Mouse (Mus musculus) 3T3-L1 (cell line): ENCODE results near the gene Pik3r1.

Source experiments
- DNase-seq: peaks from one replicate; pipeline ENCODE4 v3.0.0-alpha.2; 2015; ENCODE audit warnings: low read depth, low spot score

The Pik3r1 gene

DNA sequence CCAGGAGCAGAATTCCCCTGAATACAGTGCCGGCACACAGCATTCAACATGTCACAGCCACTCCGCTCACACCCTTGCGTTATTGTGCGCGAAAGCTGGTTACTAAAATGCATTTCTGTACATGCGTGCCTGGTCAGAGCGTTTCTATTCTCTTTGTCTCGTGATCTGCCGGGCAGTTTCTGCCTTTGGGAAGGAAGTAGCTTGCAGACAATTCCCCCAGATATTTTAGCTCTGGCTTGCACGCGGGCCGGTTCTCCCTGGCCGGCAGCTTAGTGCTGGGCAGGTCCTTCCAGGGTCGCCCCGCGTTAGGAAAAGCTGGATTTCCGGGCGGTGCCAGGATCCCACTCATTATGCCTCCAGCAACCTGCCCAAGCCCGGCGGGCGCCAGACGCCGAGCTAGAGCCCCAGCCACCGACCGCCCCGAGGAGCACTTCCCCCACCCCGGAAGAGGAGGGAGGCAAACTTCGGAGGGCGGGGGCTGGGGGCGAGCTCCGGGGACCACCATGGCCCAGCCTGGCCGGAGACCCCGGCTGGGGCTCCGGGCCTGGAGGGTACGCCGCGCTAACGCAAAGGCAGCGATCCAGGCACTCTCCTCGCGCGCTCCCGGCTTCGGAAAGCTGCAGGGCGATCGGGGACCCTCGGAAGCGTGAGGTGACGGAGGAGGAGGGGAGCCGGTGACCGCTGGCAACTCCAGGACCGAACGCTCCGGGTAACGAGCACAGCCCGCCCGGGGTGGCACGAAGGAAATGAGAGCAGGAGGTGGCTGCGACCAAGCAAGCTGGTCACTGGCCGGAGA, 806 bp downstream of the Pik3r1 start:
- peak; percentile 55 for DNase-seq

DNA sequence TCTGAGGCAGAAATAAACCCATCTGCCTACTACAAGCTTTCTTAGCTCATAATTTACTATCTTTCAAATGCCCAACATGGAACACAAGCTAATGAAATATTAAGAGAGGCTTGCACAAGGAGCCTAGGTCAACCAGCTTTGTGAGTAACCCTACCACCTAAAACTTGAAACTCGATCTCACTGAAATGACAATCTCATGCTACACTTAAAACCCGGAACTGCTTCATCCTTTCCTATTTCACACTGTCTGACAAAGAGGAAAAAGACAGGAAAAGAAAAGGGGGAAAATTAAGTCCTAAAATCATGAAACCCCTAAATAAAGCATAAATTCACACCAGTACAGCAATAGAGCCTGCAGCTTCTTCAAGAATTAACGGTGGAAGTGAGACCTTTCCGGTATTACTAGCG, 1.4 kb downstream of the Pik3r1 start:
- DNase-seq = no peak

DNA sequence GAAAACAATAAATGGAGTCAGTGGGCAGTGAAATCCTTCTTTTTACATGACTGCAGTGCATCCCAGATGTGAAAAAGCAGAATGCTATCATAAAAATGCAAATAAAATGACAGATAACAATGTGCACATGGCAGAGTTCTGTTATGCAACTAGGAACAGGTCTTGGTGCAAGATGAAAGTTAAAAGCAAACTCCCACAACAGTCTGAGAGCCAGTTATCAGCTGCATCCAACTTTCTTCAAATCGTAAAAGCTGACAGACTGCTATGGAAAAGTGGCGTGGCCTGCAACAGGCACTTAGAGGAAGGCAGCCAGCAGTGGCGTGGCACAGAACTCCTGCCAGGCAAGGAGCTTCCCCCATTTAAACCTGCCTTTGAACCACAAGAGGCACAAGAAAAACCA, 2.0 kb downstream of the Pik3r1 start:
- DNase-seq = peak; percentile 29

DNA sequence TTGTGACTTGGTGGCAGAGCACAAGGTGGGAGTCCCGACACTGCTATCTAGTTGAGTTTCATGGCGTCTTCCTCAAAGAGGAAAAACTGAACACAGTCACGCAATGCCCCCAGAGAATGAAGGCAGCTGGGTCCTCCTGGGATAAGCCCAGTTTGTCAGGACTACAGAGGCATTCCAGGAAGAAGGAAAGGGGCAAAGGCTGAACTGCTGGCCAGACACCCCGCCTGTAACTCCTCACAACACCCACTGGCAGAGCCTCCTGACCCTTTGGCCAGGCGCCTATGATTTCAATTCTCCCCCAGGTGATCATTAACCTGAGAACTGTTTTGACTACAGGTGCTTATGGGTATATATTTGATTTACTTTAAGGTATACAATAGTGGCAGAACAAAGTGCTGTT, 3.9 kb downstream of the Pik3r1 start:
- no peak for DNase-seq

DNA sequence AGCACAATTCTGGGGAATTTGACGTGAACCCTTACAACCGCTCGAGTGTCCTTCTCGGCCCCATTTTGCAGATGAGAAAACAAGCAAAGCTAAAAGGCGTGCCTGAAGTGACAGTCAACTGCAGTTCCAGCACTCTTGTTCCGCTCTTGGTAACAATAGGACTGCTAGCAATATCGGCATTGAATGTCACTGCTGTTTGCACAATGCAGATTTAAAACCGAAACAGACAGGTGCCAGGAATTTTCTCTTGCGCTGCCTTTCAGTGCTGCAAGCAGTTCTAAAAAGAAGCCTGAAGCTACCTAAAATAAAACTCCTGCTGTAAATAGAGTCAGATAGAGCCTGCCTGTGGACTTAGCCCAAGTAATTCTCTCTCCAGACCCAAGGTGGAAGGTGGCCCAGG, 4.3 kb downstream of the Pik3r1 start:
- no peak for DNase-seq

DNA sequence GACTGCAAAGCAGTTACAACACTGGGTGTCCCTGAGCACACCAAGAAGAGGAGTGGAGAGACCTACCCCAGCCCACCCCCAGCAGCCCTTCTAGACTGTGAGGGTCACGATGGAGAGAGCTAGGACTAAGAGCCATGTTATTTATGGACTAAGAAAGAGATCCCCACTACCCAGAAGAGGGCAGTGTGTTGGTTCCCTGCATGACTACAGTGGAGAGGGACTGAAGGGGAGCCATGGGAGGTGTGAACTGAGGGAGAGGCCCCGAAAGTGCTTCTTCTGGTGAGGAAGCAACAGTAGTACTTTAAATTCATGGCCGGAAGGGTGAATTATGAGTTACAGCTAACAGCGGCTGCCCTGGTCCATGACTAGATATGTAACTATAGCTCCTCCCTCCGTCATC, 4.9 kb downstream of the Pik3r1 start:
- DNase-seq = no peak

DNA sequence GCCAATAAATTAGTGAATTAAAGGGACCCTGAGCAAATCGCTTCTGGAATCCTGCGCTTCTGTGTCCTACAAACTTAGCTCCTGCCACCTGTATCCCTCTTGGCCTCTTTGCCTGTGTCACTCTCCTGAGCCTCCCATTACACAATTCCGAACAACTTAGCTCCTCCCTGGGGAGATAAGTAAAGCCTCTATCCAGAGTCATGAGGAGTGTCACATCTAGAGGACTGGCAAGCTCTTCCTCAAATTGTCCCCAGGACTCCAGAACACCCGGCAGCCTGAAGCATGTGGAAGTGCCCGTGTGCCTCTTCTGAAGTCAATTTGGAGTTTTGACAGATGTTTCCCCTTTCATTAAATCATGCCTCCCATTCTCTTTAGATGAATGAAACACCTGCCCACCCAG, 6.4 kb downstream of the Pik3r1 start:
- no peak for DNase-seq

DNA sequence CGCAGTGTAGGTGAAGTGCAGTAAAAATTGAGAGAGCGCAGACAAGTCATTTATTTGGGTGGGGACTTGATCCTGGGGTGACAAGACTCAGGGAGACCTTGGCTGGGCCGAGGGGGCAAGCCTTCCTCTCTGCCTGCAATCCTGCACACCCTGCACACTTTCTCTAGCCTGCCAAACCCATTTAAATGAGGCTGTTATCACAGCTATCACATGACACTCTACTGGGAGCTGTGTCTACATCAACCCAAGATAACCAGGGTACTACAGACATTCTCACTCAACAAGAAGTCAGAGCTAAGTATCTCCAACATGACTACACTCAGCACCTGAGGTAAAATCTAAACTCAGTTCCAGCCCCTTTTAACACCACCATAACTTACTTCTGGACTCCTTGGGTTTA, 7.1 kb downstream of the Pik3r1 start:
- DNase-seq = no peak

DNA sequence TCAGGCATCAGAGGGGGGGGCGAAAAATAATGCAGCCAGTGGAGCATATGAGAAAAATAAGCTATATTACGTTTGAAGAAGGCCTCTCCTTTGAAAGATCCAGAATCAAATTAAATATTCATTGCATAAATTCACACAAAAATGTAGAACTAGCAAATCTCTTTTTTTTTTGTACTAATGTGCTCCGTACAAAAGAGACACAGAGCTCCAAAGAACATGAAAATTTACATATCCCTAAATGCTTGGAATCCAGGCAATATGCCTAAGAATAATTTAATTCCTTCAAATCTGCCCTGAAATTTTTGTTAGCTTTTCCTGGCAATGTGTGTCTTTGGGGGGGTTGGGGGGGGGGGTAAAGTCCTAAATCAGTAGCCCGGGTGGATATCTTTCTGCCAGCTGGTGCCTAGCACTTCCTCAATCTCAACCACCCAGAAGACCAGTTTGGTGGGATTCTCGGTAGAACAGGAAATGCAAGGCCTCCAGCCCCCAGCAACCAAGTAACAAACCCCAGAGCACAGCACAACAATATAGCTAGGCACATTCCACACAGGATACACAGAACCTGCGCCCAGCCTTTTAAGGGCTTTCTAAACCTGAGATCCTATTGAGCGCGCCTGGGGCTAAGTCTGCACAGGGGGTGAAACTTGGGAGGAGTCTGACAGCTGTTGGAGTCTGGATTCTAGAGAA, 7.9 kb downstream of the Pik3r1 start:
- DNase-seq = no peak

DNA sequence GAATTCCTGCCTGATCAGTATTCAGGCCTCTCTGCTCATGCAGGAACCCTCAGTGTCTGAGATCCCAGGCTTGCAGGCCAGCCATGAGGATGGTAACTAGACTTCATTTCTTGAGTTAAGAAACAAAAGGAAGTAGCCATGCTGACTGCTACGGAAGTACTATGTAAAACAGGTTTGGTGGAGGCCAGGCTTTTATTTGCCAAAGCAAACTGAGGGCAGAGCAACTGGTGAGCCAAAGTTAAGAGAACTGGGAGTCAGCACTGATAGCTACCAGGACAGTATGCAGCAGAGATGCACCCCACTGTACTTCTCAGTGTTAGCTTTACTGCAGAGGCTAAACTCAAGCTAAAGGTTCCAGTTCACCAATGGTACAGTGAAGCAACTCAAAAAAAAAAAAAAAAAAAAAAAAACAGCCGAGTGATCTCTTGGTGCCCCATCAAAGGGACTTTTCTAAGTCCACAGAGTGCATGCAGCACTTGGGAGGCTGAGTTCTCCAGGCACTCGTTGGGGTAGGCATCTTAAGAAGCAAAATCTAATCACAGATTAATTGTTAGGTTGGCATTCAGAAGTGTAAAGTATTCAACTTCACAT, 8.6 kb downstream of the Pik3r1 start:
- DNase-seq = no peak

DNA sequence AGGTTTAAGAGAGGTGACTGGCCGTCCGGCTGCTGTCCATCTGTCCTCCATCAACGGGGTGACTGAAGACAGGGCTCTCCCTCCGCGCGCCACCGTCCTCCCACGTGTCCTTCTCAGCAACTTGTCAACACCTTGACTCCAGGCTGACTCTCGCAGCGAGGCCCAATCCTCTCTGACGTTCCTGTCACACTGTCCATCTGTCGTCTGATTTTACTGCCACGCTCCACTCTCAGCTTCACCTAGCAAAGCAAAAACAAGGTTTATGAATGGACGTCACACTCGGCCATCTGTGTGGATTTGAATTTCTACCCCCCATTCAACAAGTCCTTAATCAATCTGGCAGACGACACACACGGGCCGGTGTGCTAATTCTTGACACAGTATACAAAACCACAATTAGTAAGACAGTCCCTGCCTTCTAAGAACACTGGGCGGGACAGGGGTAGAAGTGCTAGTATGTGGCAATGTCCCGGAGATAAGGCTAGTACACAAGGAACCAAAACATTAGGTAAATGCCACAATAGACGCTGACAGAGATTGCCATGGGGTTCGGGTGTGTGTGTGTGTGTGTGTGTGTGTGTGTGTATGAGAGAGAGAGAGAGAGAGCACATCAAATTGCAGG, 10.1 kb downstream of the Pik3r1 start:
- no peak for DNase-seq

DNA sequence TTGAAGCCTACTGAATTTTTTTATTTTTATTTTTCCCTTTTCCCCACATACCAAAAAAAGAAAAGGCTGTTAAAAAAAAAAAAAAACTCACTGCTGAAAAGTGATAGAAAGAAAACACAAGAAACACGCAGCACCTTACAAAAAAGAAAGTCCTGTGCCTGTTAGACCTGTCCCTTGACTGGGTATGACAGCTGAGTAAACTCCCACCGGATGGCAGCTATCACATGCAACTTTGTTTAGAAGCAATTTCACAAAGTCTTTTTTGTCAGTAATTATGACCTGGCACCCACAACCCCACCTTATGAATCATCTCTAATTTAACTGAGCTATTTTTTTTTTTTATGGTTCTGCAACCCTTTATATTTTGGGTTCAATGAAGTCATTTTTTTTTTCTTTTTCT, 12.8 kb downstream of the Pik3r1 start:
- no peak for DNase-seq

DNA sequence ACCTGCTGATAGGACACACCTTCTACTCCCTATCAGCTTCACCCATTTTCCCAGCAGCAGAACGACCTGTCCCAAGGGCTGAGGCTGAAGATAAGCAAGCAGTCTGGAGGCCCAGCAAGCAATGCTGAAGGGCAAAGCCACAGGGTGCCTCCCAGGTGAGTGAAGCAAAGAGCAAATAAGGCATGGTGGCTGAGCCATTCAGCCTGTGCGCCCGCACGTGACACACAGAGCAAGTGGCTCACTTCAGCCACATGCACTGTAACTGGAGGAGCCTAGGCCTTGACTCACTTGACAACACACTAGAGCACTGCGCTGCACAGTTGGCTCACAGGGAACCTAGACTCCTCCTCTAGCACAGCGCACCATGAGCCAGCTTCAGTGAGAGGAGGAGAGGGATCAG, 14.4 kb downstream of the Pik3r1 start:
- no peak for DNase-seq

DNA sequence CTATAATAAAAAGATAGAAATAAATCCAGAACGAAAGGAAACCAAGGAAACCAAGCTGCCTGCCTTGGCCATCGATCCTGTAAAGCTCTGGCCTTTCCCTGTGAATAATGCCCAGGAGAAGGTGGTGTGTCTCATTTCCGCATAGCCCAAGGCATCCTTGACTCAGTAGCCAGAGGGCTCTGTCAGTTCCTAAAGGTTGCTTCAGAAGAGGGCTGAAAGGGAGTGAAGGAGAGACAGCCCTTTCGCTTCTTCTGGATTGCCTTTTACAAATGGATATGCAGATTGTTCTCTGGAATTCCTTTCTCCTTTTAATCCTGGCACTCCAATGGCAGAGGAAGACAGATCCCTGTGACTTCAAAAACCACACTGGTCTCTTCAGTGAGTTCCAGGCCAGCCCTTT, 16.2 kb downstream of the Pik3r1 start:
- no peak for DNase-seq

DNA sequence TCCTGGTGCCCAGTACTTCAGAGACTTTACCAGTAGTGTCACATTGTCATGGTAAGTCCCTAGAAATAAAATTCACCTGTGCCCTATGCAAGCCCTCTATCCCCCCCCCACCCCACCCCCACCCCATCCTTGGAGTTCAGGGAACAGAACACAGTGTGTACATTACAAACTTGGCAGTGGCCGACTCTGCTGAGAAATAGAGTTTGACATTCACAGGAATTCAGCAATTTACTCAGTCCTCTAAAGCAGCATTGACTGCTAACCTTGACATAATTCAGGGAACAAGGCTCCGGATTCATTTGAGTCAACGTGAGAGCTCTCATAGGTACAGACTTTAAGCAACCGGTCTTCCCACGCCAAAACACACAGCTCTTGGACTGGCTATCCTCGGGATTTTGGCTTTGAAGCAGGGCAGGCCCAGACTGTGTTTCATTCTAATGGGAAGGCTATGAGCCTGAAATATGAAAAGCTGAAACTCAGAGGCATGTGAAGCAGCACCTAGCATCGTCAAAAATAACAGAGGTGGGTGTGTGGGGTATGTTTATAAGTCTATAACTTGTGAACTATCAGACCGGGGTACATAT, 21.9 kb downstream of the Pik3r1 start:
- no peak for DNase-seq

DNA sequence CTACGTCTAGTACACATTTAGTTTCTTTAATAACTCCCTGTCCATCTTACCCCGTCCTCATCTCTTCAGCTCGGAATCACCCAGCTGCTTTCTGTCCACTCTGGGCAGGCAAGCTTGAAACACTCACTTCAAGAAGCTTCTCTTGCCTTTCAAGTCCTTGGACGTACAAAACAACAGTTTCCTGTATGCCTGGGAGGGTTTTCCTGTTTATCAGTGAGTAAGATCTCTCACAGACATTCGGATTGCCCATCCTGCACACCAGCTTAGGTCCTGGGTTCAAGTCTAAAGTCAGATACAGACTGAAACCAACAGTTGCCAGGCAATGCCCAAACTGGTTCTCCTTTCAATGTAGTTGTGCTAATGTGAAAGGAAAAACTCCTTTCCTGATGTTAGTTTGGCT, 23.1 kb downstream of the Pik3r1 start:
- no peak for DNase-seq

DNA sequence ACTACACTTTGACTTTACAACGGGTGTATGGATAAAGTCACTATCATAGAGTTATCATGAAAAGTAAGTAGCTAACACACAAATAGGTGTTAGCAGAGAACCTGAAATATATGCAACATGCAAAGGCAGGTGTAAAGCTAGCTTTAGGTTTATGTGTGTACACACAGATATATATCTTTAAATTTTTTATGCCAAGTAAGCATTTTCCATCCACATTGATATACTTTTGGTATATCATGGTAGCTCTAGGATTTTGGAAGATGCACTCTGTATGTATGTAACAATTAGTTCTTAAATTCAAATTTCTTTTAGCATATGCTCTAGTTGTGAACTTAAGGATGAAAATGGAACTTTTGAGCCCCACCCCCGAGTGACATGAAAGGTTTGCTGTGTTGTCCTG, 24.0 kb downstream of the Pik3r1 start:
- no peak for DNase-seq

DNA sequence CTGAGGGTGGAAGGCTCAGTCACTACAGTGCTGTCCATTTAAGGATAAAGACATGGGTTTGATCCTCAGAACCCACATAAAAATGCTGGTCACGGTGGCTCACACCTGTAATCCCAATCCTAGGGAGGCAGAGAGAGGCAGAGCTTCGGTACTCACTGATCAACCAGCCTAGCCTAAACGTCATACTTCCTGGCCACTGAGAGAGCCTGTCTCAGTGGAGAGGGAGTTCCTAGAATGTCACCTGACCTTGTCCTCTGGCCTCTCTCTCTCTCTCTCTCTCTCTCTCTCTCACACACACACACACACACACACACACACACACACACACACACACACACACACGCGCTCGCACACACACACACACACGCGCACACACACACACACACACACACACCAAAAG, 24.8 kb downstream of the Pik3r1 start:
- no peak for DNase-seq

DNA sequence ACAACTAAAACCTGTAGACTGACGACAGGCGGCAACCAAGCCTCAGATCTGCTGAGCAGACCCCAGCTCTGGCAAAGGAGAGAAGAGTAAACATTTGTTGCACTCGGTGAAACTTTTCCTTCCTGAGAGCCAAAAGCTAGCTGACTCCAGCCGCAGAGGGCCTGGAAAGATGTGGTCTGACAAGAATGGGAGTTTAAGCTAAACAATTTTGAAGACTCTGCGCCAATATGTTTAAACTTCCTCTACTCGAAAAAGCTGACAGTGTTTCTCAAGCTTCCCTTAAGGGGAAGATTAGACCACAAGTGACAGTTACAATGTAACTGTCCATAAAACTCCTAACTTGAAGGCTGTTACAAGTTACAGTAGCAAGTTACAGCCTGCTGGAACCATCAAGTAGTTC, 25.4 kb downstream of the Pik3r1 start:
- DNase-seq = no peak

DNA sequence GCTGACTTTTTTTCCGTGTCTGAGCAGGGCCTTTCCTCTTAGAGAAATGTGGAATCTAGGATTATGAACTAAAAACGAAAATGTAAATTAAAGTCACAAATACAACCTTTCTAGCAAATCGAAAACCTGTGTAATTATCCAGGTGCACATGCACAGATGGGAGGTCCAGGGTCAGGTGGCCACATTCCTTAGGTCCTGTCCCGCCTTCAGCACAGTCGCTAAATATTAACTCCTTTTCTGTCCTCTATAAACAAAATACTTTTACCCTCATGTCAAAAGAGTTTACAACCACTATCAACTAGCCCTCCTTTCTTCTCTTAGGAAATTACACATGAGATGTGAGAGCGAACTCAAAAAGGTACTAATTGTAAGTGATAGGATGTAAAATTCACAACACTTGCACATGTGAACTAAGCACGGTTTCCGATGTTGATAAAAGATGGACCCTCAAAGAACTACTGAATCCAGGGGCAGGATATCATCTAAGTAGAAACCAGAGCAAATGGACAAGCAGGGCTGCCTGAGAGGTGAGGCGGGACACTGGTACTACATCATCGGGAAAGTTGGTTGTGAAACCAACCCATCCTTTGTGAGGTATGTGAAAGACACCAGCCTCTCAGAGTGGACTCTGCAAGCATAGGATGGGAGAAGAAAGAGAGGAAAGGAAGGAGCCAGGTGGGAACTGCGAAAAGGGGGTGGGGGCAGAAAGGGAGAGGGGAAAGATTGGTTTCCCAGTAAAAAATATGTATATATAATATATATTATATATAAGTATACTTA, 26.3 kb downstream of the Pik3r1 start:
- no peak for DNase-seq

DNA sequence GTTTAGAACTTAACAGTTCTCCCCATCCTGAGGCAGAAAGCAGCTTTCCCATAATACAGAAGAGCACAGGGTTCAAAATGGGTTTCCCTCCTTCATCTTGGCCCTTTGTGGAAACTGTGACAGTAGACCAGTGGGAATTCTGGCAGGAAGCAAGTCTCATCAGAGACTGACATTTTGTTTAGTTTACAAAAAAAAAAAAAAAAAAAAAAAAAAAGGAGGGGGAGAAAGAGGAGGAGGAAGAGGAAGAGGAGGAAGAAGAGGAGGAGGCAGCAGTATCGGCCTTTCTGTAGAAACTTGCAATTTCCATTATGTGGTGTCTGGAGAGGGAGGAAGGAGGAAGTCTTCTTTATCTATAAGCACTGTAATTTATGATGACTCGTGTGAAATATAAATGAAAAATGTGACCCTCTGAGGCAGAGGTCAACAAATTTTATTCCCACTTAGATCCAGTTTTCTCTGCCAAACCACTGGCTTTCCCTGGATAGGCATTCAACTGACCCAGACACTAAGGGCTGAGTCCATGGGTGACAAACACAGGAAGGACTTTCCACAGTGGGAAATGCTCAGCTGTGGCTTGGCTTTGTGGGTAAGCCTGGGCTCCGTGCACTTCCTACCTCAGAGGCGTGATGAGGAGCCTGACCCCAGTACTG, 28.2 kb downstream of the Pik3r1 start:
- peak; percentile 56 for DNase-seq
